Mouse (Mus musculus) kidney, adult 18-20 months (tissue): ENCODE results near the gene Ppm1f.
"Not testable (repeated sequence)": the region's sequence is repeated elsewhere in the genome, so short reads cannot be mapped to it uniquely, and the experiment has no call there.

Source experiments
- DNase-seq: peaks from one replicate; pipeline ENCODE4 v3.0.0; 2021

Ppm1f gene

DNA sequence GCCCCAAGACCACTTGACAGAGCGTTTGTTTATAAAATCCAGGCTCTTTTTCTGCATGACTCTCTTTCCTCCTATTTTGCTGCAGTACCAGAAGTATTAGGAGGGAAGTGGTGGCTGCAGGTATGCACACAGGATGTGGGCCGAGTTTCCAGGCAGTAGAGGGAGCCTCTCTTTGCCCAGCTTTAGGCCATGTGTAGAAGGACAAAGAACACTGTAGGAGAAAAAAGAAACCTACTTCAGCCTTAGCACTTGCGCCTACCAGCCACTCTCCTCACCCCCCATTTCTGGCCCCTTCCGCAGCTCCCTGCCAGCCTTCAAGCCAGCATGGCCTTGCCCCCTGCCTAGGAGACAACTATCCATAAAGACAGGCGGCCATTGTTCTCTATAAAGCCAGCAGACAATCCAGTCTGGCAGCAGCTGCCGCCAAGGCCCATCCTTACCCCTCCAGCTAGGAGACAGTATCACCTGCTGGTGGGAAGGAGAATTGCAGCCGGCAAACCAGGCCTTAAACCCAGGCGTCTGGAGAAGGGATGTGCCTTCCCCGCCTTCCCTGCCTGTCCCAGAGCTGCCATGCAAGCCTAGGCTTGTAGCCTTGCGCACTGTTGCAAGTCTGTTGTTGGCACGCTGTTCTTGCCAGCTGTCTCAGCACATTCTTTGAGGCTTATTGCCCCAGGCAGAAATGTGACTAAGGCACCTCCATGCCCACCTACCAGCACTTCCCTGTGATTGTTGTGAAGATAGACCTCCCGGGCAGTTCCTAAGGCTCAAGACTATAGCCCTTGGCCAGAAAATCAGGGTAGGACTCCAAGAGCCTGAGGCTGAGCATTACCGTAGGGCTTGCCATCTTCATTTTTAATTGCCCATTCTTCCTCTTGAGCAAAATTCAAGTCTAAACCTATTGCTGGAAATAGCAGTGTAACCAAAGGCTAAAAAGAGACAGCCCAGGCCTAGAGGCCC, 15.7 kb downstream of the Ppm1f start:
- peak; percentile 79 for DNase-seq

DNA sequence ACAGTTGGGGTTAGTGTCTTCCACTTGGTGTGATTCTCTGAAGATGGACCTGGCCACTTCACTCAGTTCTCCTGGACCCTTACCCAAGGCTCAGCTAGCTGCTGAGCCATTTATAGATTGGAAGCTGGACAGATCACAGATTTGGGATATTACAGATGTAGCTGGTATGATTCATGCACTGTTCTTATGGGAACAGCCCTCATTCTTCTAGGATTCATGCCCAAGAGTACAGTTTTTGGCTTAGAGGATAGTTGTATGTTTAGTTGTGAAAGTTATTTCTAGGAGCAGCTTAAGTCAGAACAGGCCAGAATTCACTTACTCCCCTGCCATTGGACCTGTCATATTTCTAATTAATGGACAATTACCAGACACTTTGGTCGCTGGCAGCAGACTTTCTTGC, 17.2 kb downstream of the Ppm1f start:
- DNase-seq, result no peak

DNA sequence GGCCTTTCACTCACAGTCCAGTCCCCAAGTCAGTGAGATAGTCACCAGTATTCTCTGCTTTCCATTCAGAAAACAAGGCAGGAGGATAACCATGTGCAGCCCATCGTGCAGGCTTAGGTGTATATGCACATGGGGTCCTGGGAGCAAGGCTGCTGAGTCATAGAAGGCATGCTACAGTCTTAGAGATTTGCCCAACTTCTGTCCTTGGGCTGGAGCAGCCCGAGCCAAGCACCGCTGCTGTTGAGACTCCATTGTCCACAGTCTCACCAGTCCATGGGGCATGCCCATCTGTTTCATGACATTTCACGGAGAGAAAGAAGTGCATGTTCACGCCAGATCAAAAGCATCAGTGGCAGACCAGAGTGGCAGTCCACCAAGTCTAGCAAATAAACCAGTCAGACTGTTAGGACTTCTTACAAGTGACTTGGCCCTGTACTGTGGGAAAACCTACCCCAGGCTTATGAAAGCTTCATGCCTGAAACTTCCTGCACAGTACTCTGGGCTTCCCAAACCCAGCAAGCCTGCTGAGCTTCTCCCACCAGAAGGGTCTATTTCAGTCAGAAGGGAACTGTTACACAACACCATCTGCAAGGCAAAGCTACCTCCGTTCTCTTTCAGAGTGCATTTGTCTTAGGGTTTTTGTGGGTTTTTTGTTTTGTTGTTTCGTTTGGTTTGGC, 22.3 kb downstream of the Ppm1f start:
- no peak for DNase-seq

DNA sequence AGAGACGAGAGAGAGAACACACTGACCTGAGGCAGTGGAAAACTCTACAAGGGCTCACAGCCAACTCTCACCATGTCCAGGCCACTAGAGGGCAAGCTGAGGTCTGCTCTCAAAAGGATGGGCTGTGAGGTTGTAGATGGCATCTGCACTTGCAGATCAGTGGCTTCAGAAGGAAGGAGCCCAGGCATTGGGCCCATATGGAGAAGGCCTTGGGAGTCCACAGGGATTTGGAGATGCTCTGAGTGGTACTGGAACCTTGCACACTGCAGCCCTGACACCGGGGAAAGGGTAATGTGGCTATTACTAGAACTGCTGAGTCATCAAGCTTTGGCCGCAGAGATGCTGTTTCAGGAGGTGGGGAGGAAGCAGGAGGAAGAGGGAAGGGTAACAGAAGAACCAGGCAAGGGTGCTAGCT, 24.8 kb downstream of the Ppm1f start:
- peak; percentile 37 for DNase-seq

DNA sequence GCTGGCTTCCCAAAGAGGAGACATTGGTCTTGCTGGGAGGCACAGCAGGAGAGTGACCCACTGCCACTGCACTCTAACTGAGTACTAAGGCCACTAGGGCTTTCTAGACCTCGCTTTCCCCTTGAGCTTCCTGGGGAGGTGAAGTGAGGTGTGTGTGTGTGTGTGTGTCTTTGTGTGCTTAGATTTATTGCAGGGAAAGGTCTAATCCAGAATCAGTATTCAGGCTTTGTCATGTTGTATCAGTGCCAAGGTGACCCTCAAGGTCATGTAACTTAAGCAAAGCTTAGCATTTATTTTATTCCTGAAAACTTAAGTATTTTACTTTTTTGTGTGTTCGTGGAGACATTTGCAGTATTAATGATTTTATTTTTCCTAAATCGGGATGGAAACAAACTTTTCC, 28.2 kb downstream of the Ppm1f start:
- DNase-seq, result no peak

DNA sequence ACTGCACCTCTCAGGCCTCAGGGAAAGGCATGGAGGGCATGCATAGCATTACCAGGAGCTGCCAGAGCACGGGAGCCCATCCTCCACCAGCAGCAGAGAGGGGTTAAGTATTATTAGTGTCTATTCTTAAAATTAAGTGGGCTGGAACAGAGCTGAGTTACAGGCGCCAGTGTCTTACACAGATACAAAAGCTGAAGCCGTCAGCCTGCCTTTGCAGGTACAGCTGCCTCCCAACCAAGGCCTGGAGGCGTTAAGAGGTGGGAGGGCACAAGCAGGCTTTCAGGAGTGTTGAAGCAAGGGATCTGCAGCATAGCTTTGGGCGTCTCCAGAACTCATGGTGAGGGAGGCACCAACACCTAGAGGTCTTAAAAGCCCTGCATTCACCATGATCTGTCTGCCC, 30.3 kb downstream of the Ppm1f start:
- no peak for DNase-seq

DNA sequence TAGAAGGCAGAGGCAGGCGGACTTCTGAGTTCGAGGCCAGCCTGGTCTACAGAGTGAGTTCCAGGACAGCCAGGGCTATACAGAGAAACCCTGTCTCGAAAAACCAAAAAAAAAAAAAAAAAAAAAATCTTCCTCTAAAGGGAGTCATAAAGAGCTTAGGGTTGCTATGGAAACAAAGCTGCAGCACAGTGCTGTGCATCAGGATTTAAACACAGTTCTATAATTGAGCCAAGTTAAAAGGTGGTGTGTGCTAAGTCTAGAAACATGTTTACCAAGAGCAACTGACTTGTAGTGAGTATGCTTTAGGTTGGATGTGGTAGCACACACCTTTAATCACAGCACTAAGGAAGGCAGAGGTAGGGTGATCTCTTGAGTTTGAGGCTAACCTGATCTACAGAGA, 32.6 kb downstream of the Ppm1f start:
- not testable (repeated sequence) for DNase-seq

DNA sequence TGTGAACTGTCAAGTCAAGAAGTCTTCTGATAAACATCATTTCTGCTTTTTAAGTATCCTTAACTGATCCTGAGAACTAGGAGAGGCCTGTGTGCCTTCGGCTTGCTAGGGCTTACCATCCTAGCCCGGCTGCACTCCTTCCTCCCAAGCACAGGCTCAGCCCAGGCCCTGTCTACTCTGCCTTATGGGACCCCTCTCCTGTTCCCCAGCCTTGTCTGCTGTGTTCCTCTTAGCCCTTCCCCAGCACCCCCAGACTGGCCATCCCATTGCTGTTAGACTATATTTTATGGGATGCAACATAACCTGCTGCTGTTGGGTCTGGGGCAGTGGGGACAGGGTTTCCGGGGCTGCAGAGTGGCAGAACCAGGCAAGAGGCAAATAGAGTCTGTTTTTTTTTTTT, 34.1 kb downstream of the Ppm1f start:
- no peak for DNase-seq

DNA sequence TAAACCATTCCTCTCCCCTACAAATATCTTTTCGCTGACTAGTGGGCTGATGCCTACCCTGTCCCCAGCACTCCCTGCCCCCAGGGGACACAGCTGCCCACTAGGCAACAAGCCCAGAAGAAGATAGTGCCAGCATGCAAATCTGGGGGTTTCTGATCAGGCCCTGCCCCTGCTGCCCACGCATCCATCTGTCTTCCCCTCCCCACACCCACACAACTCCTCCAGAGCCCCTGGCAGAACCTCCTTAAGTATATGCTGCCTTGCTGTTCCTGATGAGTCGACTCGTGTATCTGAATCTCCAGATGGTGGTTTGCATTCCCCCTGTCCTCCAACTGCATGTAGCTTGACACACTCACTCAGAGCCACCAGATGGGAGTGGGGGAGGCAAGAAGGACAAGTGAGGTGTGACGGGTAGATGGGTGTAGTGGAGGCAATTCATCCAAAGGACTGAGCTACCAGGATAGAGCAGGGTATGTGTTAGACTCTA, 34.6 kb downstream of the Ppm1f start:
- DNase-seq, result no peak

DNA sequence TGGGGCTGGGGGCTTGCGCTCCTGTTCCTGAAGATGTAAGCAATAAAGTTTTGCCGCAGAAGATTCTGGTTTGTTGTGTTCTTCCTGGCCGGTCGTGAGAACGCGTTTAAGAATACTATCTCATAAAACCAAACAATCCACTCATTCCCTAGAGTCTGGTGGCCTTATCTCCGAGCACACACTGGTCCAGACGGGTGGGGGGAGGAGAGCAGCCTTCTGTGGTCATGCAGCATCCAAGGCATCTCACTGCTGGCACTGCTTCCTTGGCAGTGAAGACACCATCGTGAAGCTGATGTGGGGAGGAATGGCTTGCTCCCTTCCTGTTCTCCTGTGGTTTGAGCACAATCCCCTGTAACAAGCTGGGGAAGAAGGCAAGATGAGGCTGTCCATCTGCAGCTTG, 43.3 kb downstream of the Ppm1f start:
- no peak for DNase-seq

DNA sequence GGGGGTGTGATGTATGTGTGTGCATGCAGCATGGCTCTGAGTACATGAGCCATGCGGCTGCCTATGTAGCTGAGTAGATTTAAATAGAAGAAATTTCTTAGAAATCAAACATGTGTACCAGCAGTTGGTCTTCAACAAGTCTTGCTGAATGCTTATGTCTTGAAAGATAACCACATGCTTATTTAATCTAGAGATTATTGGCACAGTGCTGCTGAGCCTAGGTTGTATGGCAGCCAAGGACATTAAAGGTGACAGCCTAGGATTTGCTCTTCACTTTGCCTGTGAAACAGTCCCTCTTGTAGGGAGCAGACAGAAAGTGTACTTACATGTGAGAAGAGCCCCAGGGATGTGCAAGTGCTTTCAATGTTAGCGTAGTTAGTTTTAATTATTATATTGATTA, 44.8 kb downstream of the Ppm1f start:
- DNase-seq, result no peak

DNA sequence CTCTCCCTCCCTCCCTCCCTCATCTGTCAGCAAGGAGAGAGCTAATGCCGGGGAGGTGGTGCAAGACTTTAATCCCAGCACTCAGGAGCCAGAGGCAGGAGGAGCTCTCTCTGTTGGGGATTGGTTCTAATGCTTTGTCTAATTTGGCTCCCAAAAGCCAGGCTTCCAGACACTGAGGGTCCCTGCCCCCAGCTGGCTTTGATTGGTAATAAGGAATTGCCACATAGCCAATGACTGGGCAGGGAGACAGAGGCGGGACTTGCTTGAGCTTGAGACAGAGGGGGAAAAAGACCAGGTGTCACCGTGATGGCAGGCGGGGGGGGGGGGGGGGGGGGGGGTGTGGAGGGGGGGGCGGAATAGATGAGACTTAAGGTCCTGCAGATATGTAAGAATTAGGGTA, 62.3 kb downstream of the Ppm1f start:
- DNase-seq, result no peak

DNA sequence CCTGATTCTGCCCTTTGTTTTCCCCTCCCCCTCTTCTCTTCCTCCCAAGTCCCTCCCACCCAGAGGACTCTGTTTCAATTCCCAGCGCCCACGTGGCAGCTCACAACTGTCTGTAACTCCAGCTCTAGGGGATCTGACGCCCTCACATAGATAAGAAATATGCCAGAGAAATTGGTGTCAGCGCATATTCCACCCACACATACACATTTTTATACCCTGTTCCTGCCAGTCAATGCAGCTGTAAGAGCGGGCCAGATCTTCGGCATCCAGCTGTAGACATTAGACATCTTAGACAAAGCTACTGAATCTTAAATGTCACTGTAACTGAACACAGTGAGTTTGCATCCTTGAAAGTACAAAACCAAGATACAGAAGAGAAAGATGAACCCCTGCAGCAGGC, 63.6 kb downstream of the Ppm1f start:
- DNase-seq, result no peak

DNA sequence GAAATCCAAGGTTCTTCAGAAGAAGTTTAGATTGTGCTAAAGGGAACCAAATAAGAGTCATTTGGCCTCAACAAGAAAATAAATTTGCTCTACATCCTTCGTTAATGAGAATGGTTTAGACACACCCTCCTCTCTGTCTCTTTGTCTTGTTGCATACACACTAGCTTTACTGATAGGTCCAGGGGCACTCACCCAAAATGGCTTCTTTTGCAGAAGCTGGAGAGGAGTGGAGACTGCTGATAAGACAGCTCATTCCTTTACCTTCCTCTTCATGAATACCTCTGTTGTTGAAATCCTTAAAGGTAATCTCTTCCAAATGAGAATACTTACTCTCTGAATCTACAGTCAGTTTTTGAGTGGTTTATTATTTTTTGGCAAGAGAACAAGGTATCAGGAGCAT, 68.9 kb downstream of the Ppm1f start:
- DNase-seq, result no peak

DNA sequence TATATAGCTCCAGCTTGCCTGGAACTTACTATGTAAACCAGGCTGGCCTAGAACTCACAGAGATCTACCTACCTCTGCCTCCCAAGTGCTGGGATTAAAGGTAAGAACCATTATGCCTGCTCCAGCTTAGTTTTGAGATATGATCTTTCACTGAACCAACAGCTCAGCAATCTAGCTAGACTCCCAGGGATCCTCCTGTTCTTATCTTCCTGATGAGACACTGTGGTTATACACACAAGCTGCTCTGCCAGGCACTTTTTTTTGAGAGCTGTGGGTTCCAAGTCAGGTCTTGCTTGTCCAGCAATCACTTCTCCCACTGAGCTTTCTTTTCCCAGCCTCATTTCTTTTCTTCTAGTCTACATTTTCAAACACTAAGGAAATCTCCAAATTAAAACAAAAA, 70.0 kb downstream of the Ppm1f start:
- DNase-seq, result no peak
